Mouse (Mus musculus): Measurements from ENCODE around the gene Plbd2.

DNA sequence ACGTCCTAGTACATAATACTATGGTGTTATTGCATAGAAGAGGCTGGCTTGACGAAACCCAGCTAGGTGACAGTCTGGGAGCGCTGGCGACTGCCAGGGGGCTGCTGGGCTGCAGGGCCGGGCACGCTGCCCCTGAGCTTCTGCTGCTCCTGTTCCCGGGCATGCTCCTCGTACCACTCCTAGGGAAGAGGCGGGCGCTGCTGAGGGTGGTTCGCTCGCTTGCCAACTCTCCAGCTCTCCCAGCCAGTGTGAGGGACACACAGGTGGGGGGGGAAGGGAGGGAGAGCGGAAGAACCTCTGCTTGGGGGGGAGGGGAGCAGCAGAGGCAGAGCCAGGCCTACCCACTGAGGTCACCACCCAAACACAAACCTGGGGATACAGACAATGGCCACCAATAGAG is 32.6 kb upstream of the Plbd2 start:
- no peak for TF ChIP-seq CTCF (IDR thresholded peaks at IDR 0.05; ENCODE audit: low read depth)
- TF ChIP-seq EP300 (IDR thresholded peaks at IDR 0.05; ENCODE audit: low read depth), result no peak

All from liver, postnatal 0 days (tissue).